Mouse (Mus musculus): ENCODE measurements around the gene Egfr.

GRCm38 (mm10) chr11:16905012-16905332 lies 153.0 kb downstream of the Egfr start:
- TF ChIP-seq GATA1 (IDR thresholded peaks at IDR 0.05; ENCODE audit: low read length) (no peak), TAL1 (IDR thresholded peaks at IDR 0.05; ENCODE audit: low read length) (no peak)

Data from erythroblast, embryonic 14.5 days (primary cell).